ENCODE assay signal across 12 mouse cellular contexts in genomic region chr4:116483476-116483875, GRCm38 (mm10). TPM values are rescaled to one million over a fixed set of nuclear protein-coding genes. Genes with fewer than 3 reads are reported as not detected.
DNase-seq lines count a peak whose midpoint lies in the region; ATAC-seq and TF ChIP-seq lines count a peak whose summit lies in the region.
"Had no signal": no experiment of that assay in that cellular context is flagged by ENCODE, and none has a peak within 500 bp of the region (broad histone marks: within the 10 kb centered on the region; RNA-seq: fewer than 3 reads in every experiment).

No protein-coding gene starts in this region.

- no peak for TF ChIP-seq CTCF in kidney, postnatal 0 days (IDR thresholded peaks at IDR 0.05; ENCODE audit: low read depth)
- TF ChIP-seq CTCF in MEL (IDR thresholded peaks at IDR 0.05 in 2 of 3, conservative IDR thresholded peaks at IDR 0.05 in 1 of 3; ENCODE audit: control insufficient read depth in 1 of 3, insufficient read depth in 1 of 3, low read depth in 2 of 3, low read length in 3 of 3, poor library complexity in 1 of 3, severe bottlenecking in 1 of 3): no peak

- no peak overlapping the region for H3K4me2 ChIP-seq in kidney, postnatal 0 days (ENCODE audit: low read length)
- no peak overlapping the region for H3K4me2 ChIP-seq in kidney, embryonic 15.5 days
- no peak overlapping the region for H3K4me2 ChIP-seq in liver, embryonic 11.5 days
- H3K4me2 ChIP-seq in forebrain, embryonic 13.5 days: no peak overlapping the region
- H3K4me2 ChIP-seq: embryonic facial prominence, embryonic 13.5 days; liver, embryonic 15.5 days had no signal

- no peaks in the 10 kb centered on the region for H3K79me2 ChIP-seq in MEL (ENCODE audit: control insufficient read depth, insufficient read depth, low read length, poor library complexity)

- no peak for ATAC-seq in kidney, postnatal 0 days (replicated peaks; ENCODE audit: low FRiP score, low read depth)
- ATAC-seq in kidney, embryonic 15.5 days (replicated peaks; ENCODE audit: low FRiP score): no peak
- ATAC-seq in liver, embryonic 11.5 days (replicated peaks; ENCODE audit: low FRiP score): peak; percentile 41; the same call in 1 of the 2 replicates
- no peak for ATAC-seq in forebrain, embryonic 13.5 days
- ATAC-seq in CD4-positive, CD25-positive, alpha-beta regulatory T cell, adult 4 months: no peak
- ATAC-seq: Patski had no signal

- DNase-seq in kidney, postnatal 0 days (ENCODE audit: low spot score): peak; percentile 34
- peak; percentile 71 for DNase-seq in MEL (ENCODE audit: low read depth, low spot score)
- DNase-seq in embryonic facial prominence, embryonic 10.5 days (ENCODE audit: low spot score): peak; percentile 20
- no peak for DNase-seq in liver, embryonic 11.5 days (ENCODE audit: low spot score)
- DNase-seq in adrenal gland, adult 18-20 months (ENCODE audit: low spot score in 2 of 2): no peak
- DNase-seq: kidney, postnatal 36 days had no signal

- TF ChIP-seq EP300 in MEL (IDR thresholded peaks at IDR 0.05; ENCODE audit: low read depth in 1 of 2, low read length in 2 of 2): no peak

- no peaks in the 10 kb centered on the region for H3K36me3 ChIP-seq in kidney, postnatal 0 days (ENCODE audit: insufficient read depth, low read length)
- no peaks in the 10 kb centered on the region for H3K36me3 ChIP-seq in kidney, embryonic 15.5 days
- H3K36me3 ChIP-seq in MEL (ENCODE audit: control insufficient read depth in 1 of 2, insufficient read depth in 2 of 2, low read length in 2 of 2): peaks cover 0 to 14% of the 10 kb centered on the region in 2 experiments; a peak in 2 of 4 replicates
- H3K36me3 ChIP-seq in embryonic facial prominence, embryonic 10.5 days (replicated peaks): no peaks in the 10 kb centered on the region
- no peaks in the 10 kb centered on the region for H3K36me3 ChIP-seq in liver, embryonic 11.5 days (ENCODE audit: control insufficient read depth, insufficient read depth, low read length)
- no peaks in the 10 kb centered on the region for H3K36me3 ChIP-seq in forebrain, embryonic 13.5 days (ENCODE audit: poor library complexity, severe bottlenecking)
- H3K36me3 ChIP-seq: embryonic facial prominence, embryonic 13.5 days; liver, embryonic 15.5 days had no signal

- 16% methylated on average over 2 of the region's 2 CpGs for WGBS in kidney, postnatal 0 days
- 19% methylated on average over 2 of the region's 2 CpGs for WGBS in kidney, embryonic 15.5 days
- 55% methylated on average over 2 of the region's 2 CpGs for WGBS in embryonic facial prominence, embryonic 10.5 days
- 22% methylated on average over 2 of the region's 2 CpGs for WGBS in liver, embryonic 11.5 days
- 56% methylated on average over 2 of the region's 2 CpGs for WGBS in forebrain, embryonic 13.5 days

- H3K9me3 ChIP-seq in kidney, postnatal 0 days (replicated peaks; ENCODE audit: low read length): no peaks in the 10 kb centered on the region
- H3K9me3 ChIP-seq in kidney, embryonic 15.5 days (replicated peaks): no peaks in the 10 kb centered on the region
- no peaks in the 10 kb centered on the region for H3K9me3 ChIP-seq in MEL (replicated peaks; ENCODE audit: insufficient read depth, low read length)
- no peaks in the 10 kb centered on the region for H3K9me3 ChIP-seq in embryonic facial prominence, embryonic 10.5 days
- H3K9me3 ChIP-seq in liver, embryonic 11.5 days (ENCODE audit: control insufficient read depth, low read length): no peaks in the 10 kb centered on the region
- H3K9me3 ChIP-seq in forebrain, embryonic 13.5 days (replicated peaks): no peaks in the 10 kb centered on the region
- H3K9me3 ChIP-seq: embryonic facial prominence, embryonic 13.5 days; liver, embryonic 15.5 days had no signal

- TF ChIP-seq POLR2A in MEL (IDR thresholded peaks at IDR 0.05; ENCODE audit: control insufficient read depth in 1 of 2, insufficient read depth in 1 of 2, low read depth in 1 of 2, low read length in 2 of 2, poor library complexity in 1 of 2): no peak

- H3K4me3 ChIP-seq in kidney, postnatal 0 days (replicated peaks; ENCODE audit: low read depth, low read length): no peak overlapping the region
- no peak overlapping the region for H3K4me3 ChIP-seq in kidney, embryonic 15.5 days (replicated peaks)
- H3K4me3 ChIP-seq in MEL (ENCODE audit: control insufficient read depth in 1 of 2, insufficient read depth in 1 of 2, low read depth in 2 of 2, low read length in 2 of 2): no peak overlapping the region
- H3K4me3 ChIP-seq in embryonic facial prominence, embryonic 10.5 days: no peak overlapping the region
- no peak overlapping the region for H3K4me3 ChIP-seq in liver, embryonic 11.5 days (ENCODE audit: low read depth, low read length)
- no peak overlapping the region for H3K4me3 ChIP-seq in forebrain, embryonic 13.5 days
- H3K4me3 ChIP-seq: embryonic facial prominence, embryonic 13.5 days; liver, embryonic 15.5 days had no signal

- H3K9ac ChIP-seq in kidney, postnatal 0 days (ENCODE audit: low read depth, low read length): no peak overlapping the region
- H3K9ac ChIP-seq in kidney, embryonic 15.5 days: no peak overlapping the region
- no peak overlapping the region for H3K9ac ChIP-seq in MEL (ENCODE audit: control insufficient read depth, low read depth, low read length, poor library complexity, severe bottlenecking)
- H3K9ac ChIP-seq in liver, embryonic 11.5 days (ENCODE audit: low read depth, low read length): no peak overlapping the region
- H3K9ac ChIP-seq in forebrain, embryonic 13.5 days: no peak overlapping the region
- H3K9ac ChIP-seq: embryonic facial prominence, embryonic 13.5 days; liver, embryonic 15.5 days had no signal

- H3K27ac ChIP-seq in kidney, postnatal 0 days: no peak overlapping the region
- H3K27ac ChIP-seq in kidney, embryonic 15.5 days: no peak overlapping the region
- no peak overlapping the region for H3K27ac ChIP-seq in MEL (ENCODE audit: control insufficient read depth, low read depth, low read length)
- no peak overlapping the region for H3K27ac ChIP-seq in embryonic facial prominence, embryonic 10.5 days (replicated peaks)
- no peak overlapping the region for H3K27ac ChIP-seq in liver, embryonic 11.5 days (ENCODE audit: low read depth, low read length)
- no peak overlapping the region for H3K27ac ChIP-seq in forebrain, embryonic 13.5 days
- H3K27ac ChIP-seq: embryonic facial prominence, embryonic 13.5 days; liver, embryonic 15.5 days had no signal

- no peaks in the 10 kb centered on the region for H3K4me1 ChIP-seq in kidney, postnatal 0 days (replicated peaks; ENCODE audit: insufficient read depth, low read length)
- 0 out of 2 replicates have a peak, but pooled peaks cover 4% of the 10 kb centered on the region for H3K4me1 ChIP-seq in kidney, embryonic 15.5 days
- peaks cover 4 to 20% of the 10 kb centered on the region in 2 experiments; a peak in 3 of 4 replicates for H3K4me1 ChIP-seq in MEL (ENCODE audit: control insufficient read depth in 1 of 2, insufficient read depth in 2 of 2, low read length in 2 of 2)
- H3K4me1 ChIP-seq in embryonic facial prominence, embryonic 10.5 days: peaks cover 9% of the 10 kb centered on the region; the same call in 1 of the 2 replicates
- peaks cover 10% of the 10 kb centered on the region for H3K4me1 ChIP-seq in liver, embryonic 11.5 days (replicated peaks; ENCODE audit: control insufficient read depth, insufficient read depth, low read length)
- H3K4me1 ChIP-seq in forebrain, embryonic 13.5 days: no peaks in the 10 kb centered on the region

- TF ChIP-seq RAD21 in MEL (IDR thresholded peaks at IDR 0.05; ENCODE audit: low read depth, low read length): no peak

- H3K27me3 ChIP-seq in kidney, postnatal 0 days (ENCODE audit: insufficient read depth, low read length): no peaks in the 10 kb centered on the region
- H3K27me3 ChIP-seq in kidney, embryonic 15.5 days: no peaks in the 10 kb centered on the region
- no peaks in the 10 kb centered on the region for H3K27me3 ChIP-seq in MEL (ENCODE audit: control insufficient read depth in 1 of 2, insufficient read depth in 2 of 2, low read length in 2 of 2)
- H3K27me3 ChIP-seq in embryonic facial prominence, embryonic 10.5 days (replicated peaks; ENCODE audit: low read depth, poor library complexity, severe bottlenecking): no peaks in the 10 kb centered on the region
- no peaks in the 10 kb centered on the region for H3K27me3 ChIP-seq in liver, embryonic 11.5 days (replicated peaks; ENCODE audit: control insufficient read depth, insufficient read depth, low read length)
- no peaks in the 10 kb centered on the region for H3K27me3 ChIP-seq in forebrain, embryonic 13.5 days
- H3K27me3 ChIP-seq: embryonic facial prominence, embryonic 13.5 days; liver, embryonic 15.5 days; Patski had no signal

TF ChIP-seq in MEL, 35 proteins besides CTCF, POLR2A, EP300 and RAD21 (continues in another document):
- peak; percentile 96 for TF ChIP-seq ETS1 (IDR thresholded peaks at IDR 0.05; ENCODE audit: low read depth, low read length)

RNA-seq across cellular contexts. Expression of gene Mast2, which starts 19.5 kb away (rescaled TPM):
- 7.4 and 8.8 TPM in 2 replicates for polyA plus RNA-seq in kidney, postnatal 0 days (2015; fragmentation: Nextera tagmentation; extraction: Ambion mirVana)
- polyA plus RNA-seq in kidney, embryonic 15.5 days (2015; fragmentation: Nextera tagmentation; extraction: Ambion mirVana): 12.7 and 14.4 TPM in 2 replicates
- total RNA-seq in MEL (2012; rRNA removed): 13.3 and 14.8 TPM in 2 replicates
- polyA plus RNA-seq in MEL (2012; ENCODE audit: insufficient read depth in 1 of 2, insufficient read length in 2 of 2, low read depth in 1 of 2, low replicate concordance in 2 of 2, missing spikeins in 1 of 2): 100 to 1,000 TPM in 1 of 2 experiments, 10 to 100 TPM in 1; 46.4 to 126 TPM
- polyA plus RNA-seq in embryonic facial prominence, embryonic 10.5 days (2016; fragmentation: Nextera tagmentation; extraction: Ambion mirVana): 16.1 and 17.5 TPM in 2 replicates
- polyA plus RNA-seq in liver, embryonic 11.5 days (2014; fragmentation: Nextera tagmentation; extraction: Ambion mirVana): 19.5 and 21.9 TPM in 2 replicates
- polyA plus RNA-seq in forebrain, embryonic 13.5 days (2015; fragmentation: Nextera tagmentation; extraction: Ambion mirVana): 29.8 and 32.4 TPM in 2 replicates
- 10 to 100 TPM; 41.9 to 44.7 TPM for total RNA-seq in adrenal gland, adult 18-20 months (2021)
- 1 to 10 TPM; 3.4 to 4.0 TPM for polyA plus RNA-seq in CD4-positive, CD25-positive, alpha-beta regulatory T cell, adult 4 months (2017; shearing (Covaris generic))

RNA-seq across cellular contexts. Expression of gene Ipp, which starts 23.9 kb away (rescaled TPM):
- polyA plus RNA-seq in kidney, postnatal 0 days (2015; fragmentation: Nextera tagmentation; extraction: Ambion mirVana): 15.5 and 16.2 TPM in 2 replicates
- 17.0 and 17.3 TPM in 2 replicates for polyA plus RNA-seq in kidney, embryonic 15.5 days (2015; fragmentation: Nextera tagmentation; extraction: Ambion mirVana)
- total RNA-seq in MEL (2012; rRNA removed): 8.4 and 10.1 TPM in 2 replicates
- 1 to 10 TPM in 1 of 2 experiments, not detected in 1; 8.8 TPM for polyA plus RNA-seq in MEL (2012; ENCODE audit: insufficient read depth in 1 of 2, insufficient read length in 2 of 2, low read depth in 1 of 2, low replicate concordance in 2 of 2, missing spikeins in 1 of 2)
- 16.9 and 19.1 TPM in 2 replicates for polyA plus RNA-seq in embryonic facial prominence, embryonic 10.5 days (2016; fragmentation: Nextera tagmentation; extraction: Ambion mirVana)
- polyA plus RNA-seq in liver, embryonic 11.5 days (2014; fragmentation: Nextera tagmentation; extraction: Ambion mirVana): 8.5 and 9.6 TPM in 2 replicates
- polyA plus RNA-seq in forebrain, embryonic 13.5 days (2015; fragmentation: Nextera tagmentation; extraction: Ambion mirVana): 19.8 and 21.0 TPM in 2 replicates
- 10 to 100 TPM; 12.5 to 14.5 TPM for total RNA-seq in adrenal gland, adult 18-20 months (2021)
- 10 to 100 TPM in 1 of 2 experiments, 1 to 10 TPM in 1; 7.4 to 19.6 TPM for polyA plus RNA-seq in CD4-positive, CD25-positive, alpha-beta regulatory T cell, adult 4 months (2017; shearing (Covaris generic))

Comparison
In these comparisons a context has a peak if more than half of its experiments do, and no peak if none do; other contexts are left out.
1. DNase-seq: peak in kidney, postnatal 0 days (single experiment), MEL (single experiment) and embryonic facial prominence, embryonic 10.5 days (single experiment); none in liver, embryonic 11.5 days (single experiment) and adrenal gland, adult 18-20 months (0 of 2).